Mouse (Mus musculus): ENCODE measurements around the gene Stxbp3. TPM values are rescaled to one million over a fixed set of nuclear protein-coding genes. Genes with fewer than 3 reads are reported as not detected.
A peak's percentile ranks its signal among the peaks of the same experiment; 100 is the strongest.
"Not testable (repeated sequence)": the region's sequence is repeated elsewhere in the genome, so short reads cannot be mapped to it uniquely, and the experiment has no call there.

The Stxbp3 gene
- polyA plus RNA-seq, 1 experiment from 2014 or later: 16.0 TPM

DNA sequence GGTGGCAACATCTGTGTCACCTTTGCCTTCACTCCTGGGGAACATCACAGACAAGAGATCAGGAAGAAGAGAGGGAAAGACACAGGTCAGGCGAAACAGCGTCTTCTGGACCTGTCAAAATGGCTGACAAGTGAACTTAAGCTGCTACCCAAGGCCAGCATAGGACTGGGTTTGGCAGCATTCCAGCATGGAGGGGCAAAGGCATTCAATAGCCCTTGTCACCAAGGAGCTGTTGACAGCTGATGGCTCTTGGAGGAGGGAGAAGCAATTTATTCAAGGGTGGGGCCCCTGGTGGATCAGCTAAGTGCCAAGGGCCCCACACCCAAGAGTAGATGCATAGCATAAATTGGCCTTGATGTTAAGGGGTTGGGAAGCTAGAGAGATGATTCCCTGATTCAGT lies 38.8 kb upstream of the Stxbp3 start:
- Histone ChIP-seq H3K36me3 (no peaks in the 10 kb centered on the region), H3K9me3 (no peaks in the 10 kb centered on the region), H3K27ac (no peak overlapping the region), H3K9ac (replicated peaks) (no peak overlapping the region), H3K4me1 (replicated peaks) (peaks cover 10% of the 10 kb centered on the region), H3K4me2 (replicated peaks) (no peak overlapping the region), H3K4me3 (replicated peaks) (no peak overlapping the region), H3K27me3 (no peaks in the 10 kb centered on the region)
- WGBS: 47% methylated on average over 2 of the region's 2 CpGs
- 0 out of 2 replicates have a peak, but pooled peaks have one; percentile 17 for ATAC-seq

DNA sequence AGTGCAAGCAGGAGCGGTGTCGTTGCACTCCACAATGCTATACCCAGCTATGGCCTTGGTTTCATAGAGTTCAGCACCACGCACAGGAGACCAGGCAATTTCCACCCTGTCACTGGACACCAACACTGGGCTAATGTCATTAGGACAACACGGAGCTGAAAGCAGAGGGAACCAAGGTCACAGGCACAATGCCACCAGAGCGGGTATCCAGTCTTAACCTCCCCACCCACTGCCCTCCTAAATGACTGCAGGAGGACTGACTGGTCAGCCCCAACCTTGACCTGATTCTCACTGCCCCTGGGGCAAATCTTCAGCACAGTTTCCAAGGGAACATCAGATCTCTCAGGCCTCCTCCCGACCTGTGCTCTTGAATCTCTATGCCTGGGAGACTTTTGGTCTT lies 30.3 kb upstream of the Stxbp3 start:
- Histone ChIP-seq H3K9ac (replicated peaks) (no peak overlapping the region), H3K27ac (no peak overlapping the region), H3K9me3 (no peaks in the 10 kb centered on the region), H3K36me3 (no peaks in the 10 kb centered on the region), H3K4me2 (replicated peaks) (no peak overlapping the region), H3K4me1 (replicated peaks) (no peaks in the 10 kb centered on the region), H3K27me3 (no peaks in the 10 kb centered on the region), H3K4me3 (replicated peaks) (no peak overlapping the region)
- WGBS: 91% methylated on average over 6 of the region's 6 CpGs
- no peak for ATAC-seq

DNA sequence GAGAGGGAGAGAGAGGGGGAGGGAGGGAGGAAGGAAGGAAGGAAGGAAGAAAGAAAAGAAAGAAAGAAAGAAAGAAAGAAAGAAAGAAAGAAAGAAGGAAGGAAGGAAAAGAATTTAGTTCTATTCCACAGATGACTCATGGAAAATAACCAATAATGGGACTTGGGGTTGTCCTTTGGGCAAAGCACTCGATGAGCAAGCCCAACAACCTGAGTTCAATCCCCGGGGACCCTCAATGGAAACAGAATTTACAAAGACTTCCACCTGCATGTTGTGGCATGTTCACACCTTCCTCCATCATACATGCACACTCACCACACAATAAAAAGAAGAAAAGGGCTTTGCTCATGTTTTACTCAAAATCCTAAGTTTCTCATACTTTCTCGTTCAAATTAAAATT lies 27.1 kb upstream of the Stxbp3 start:
- H3K4me2 ChIP-seq (replicated peaks): no peak overlapping the region
- no peak overlapping the region for H3K9ac ChIP-seq (replicated peaks)
- H3K9me3 ChIP-seq: no peaks in the 10 kb centered on the region
- no peak for ATAC-seq
- no peaks in the 10 kb centered on the region for H3K27me3 ChIP-seq
- no peaks in the 10 kb centered on the region for H3K36me3 ChIP-seq
- H3K4me3 ChIP-seq (replicated peaks): no peak overlapping the region
- no peak overlapping the region for H3K27ac ChIP-seq
- H3K4me1 ChIP-seq (replicated peaks): no peaks in the 10 kb centered on the region
- 96% methylated on average over 3 of the region's 3 CpGs for WGBS

DNA sequence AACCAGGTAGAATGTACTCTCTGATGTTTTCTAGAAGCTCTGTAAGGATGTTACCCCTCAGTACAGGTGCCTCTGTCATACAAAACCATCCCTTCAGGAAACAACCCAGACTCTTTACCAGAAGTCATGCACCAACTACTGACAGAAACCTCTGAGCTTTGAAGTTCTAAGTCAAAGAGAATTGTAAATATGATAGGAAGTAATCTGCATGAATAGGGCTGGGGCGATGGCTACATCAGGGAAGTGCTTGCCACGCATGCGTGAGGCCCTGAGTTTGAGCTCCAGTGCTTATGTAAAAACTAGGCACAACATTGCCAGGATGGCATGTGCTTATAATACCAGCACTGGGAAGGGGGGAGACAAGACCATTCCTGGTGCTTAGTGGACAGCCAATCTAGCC lies 25.4 kb upstream of the Stxbp3 start:
- no peaks in the 10 kb centered on the region for H3K9me3 ChIP-seq
- ATAC-seq: no peak
- no peak overlapping the region for H3K4me2 ChIP-seq (replicated peaks)
- H3K27ac ChIP-seq: no peak overlapping the region
- no peaks in the 10 kb centered on the region for H3K36me3 ChIP-seq
- H3K4me1 ChIP-seq (replicated peaks): no peaks in the 10 kb centered on the region
- no peaks in the 10 kb centered on the region for H3K27me3 ChIP-seq
- no peak overlapping the region for H3K4me3 ChIP-seq (replicated peaks)
- H3K9ac ChIP-seq (replicated peaks): no peak overlapping the region
- WGBS: 93% methylated on average over 3 of the region's 3 CpGs

DNA sequence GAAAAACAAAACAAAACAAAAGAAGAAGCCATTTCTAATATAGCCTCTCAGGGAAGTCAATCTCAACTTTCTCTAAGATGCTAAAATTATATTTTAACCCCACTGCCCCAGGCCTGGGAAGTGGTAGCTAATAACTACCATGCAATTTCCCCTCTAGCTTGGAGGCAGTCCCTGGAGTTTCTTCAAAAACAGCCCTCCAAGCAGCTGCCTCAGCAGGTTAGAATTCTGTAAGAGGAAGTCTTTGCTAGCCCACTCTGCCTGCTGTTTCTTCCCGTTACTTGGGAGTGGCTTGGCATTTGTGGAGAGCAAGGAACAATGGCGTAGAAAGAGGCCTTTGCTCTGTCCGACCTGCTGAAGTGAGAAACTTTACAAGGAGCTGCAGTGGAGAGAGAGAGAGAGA lies 24.8 kb upstream of the Stxbp3 start:
- Histone ChIP-seq H3K27ac (no peak overlapping the region), H3K36me3 (no peaks in the 10 kb centered on the region), H3K9me3 (no peaks in the 10 kb centered on the region), H3K27me3 (no peaks in the 10 kb centered on the region), H3K4me3 (replicated peaks) (no peak overlapping the region), H3K9ac (replicated peaks) (no peak overlapping the region), H3K4me1 (replicated peaks) (no peaks in the 10 kb centered on the region), H3K4me2 (replicated peaks) (no peak overlapping the region)
- ATAC-seq: no peak
- 29% methylated on average over 3 of the region's 3 CpGs for WGBS

DNA sequence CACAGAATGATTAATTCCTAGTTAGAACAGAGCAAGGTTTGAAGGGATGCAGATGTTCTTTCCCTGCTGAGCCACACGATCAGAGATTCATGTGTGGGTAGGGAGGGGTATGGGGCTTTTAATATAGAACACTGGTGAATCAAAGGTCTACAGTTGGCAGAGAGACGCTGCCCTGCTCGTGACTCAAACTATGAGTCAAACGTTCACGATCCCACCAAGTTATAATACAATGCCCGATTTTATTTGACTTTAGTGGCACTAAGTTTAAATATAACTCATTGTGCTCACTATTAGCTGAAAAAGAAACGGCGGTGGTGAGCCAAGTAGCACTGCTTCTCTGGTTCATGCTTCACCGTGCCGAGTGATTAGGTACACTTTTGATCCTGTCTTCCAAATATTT lies 22.8 kb upstream of the Stxbp3 start:
- Histone ChIP-seq H3K36me3 (no peaks in the 10 kb centered on the region), H3K4me2 (replicated peaks) (no peak overlapping the region), H3K9me3 (no peaks in the 10 kb centered on the region), H3K27me3 (no peaks in the 10 kb centered on the region), H3K27ac (no peak overlapping the region), H3K9ac (replicated peaks) (no peak overlapping the region), H3K4me1 (replicated peaks) (peaks cover 11% of the 10 kb centered on the region), H3K4me3 (replicated peaks) (no peak overlapping the region)
- 89% methylated on average over 10 of the region's 10 CpGs for WGBS
- ATAC-seq: no peak

DNA sequence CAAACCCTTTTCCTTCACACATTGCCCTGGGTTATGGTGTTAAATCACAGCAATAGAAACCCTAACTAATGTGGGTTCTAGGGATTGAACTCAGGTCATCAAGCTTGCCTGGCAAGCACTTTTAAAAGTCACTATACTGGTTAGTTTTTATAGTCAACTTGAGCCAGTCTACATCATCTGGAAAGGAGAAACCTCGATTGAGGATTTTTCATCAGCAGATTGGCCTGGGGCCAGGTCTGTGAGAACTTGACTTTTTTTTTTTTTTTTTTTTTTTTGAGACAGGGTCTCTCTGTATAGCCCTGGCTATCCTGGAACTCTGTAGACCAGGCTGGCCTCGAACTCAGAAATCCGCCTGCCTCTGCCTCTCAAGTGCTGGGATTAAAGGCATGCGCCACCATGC lies 22.0 kb upstream of the Stxbp3 start:
- H3K27ac ChIP-seq; H3K4me2 ChIP-seq (replicated peaks); H3K27me3 ChIP-seq; H3K4me3 ChIP-seq (replicated peaks); ATAC-seq; H3K9me3 ChIP-seq; H3K36me3 ChIP-seq; H3K9ac ChIP-seq (replicated peaks): not testable (repeated sequence)
- peaks cover 15% of the 10 kb centered on the region for H3K4me1 ChIP-seq (replicated peaks)
- 92% methylated on average over 4 of the region's 4 CpGs for WGBS

DNA sequence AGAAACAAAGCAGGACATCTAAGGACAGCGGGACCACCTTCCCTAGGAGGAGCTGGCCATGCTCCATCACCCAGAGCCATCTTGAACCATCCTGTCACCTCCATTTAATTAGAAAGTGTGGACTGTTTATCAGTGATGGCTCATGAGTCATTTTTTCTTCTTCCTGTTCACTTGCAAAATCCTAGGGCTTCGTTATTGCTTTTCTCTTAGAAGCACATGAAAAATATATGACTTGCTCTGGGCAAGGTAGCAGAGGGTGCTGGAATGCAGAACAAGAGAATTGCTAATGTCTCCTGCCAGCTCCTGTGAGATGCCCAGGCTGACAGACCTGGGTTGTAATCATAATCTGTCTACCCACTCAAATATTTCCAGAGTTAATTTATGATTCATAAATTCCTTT lies 20.5 kb upstream of the Stxbp3 start:
- Histone ChIP-seq H3K27ac (no peak overlapping the region), H3K9me3 (no peaks in the 10 kb centered on the region), H3K9ac (replicated peaks) (no peak overlapping the region), H3K4me3 (replicated peaks) (no peak overlapping the region), H3K27me3 (no peaks in the 10 kb centered on the region), H3K4me1 (replicated peaks) (peaks cover 28% of the 10 kb centered on the region), H3K4me2 (replicated peaks) (no peak overlapping the region), H3K36me3 (no peaks in the 10 kb centered on the region)
- 78% methylated on average over 2 of the region's 2 CpGs for WGBS
- ATAC-seq: no peak

DNA sequence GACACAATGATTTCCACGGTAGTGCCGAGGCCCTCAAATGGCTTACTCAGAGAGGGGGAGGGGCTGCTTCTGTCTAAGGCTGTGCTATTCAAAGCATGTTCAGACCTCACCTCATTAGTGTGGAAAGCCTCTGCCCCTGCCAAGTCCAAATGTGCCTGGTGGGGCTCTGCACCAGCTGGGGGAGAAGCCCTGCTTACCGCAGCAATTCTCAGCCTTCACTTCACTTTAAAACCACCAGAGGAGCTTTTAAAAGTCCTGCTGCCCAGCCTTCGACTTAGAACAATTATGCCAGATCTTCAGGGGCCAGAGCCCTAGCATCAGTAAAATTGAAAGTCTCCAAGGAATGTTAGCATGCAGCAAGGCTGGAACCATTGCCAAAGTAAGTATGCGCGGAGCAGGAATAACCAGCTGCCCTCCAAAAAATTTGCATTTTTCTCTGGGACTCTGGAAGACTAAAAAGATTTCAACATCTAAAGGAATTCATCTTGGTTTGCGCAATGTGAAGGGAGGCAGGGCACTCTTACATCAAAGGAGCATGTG lies 18.0 kb upstream of the Stxbp3 start:
- peak; percentile 94 for ATAC-seq
- Histone ChIP-seq H3K9me3 (no peaks in the 10 kb centered on the region), H3K4me2 (replicated peaks) (peak overlapping the region; percentile 5; the same call in 1 of the 2 replicates), H3K27ac (peak overlapping the region; percentile 54), H3K4me1 (replicated peaks) (peaks cover 34% of the 10 kb centered on the region), H3K9ac (replicated peaks) (no peak overlapping the region), H3K4me3 (replicated peaks) (no peak overlapping the region), H3K27me3 (no peaks in the 10 kb centered on the region), H3K36me3 (no peaks in the 10 kb centered on the region)
- WGBS: 15% methylated on average over 7 of the region's 7 CpGs

DNA sequence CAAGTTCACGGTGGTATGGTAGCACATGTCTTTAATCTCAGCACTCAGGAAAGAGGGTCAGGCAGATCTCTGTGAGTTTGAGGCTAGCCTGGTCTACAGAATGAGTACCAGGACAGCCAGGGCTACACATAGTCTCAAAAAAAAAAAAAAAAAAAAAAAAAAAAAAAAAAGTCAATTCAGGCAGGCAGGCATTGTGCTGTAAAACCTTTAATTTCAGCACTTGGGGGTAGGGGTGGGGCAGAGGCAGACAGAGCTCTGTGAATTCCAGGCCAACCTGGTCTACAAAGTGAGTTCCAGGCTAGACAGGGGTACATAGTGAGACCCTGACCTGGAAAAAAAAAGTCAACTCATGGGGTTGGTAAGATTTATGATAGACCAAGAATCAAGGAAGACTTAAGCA lies 17.4 kb upstream of the Stxbp3 start:
- Histone ChIP-seq H3K27me3 (no peaks in the 10 kb centered on the region), H3K9me3 (no peaks in the 10 kb centered on the region), H3K9ac (replicated peaks) (no peak overlapping the region), H3K27ac (peak overlapping the region; percentile 54), H3K36me3 (no peaks in the 10 kb centered on the region), H3K4me1 (replicated peaks) (peaks cover 34% of the 10 kb centered on the region), H3K4me2 (replicated peaks) (no peak overlapping the region), H3K4me3 (replicated peaks) (no peak overlapping the region)
- WGBS: 79% methylated on average over 1 of the region's 1 CpGs
- ATAC-seq: no peak

DNA sequence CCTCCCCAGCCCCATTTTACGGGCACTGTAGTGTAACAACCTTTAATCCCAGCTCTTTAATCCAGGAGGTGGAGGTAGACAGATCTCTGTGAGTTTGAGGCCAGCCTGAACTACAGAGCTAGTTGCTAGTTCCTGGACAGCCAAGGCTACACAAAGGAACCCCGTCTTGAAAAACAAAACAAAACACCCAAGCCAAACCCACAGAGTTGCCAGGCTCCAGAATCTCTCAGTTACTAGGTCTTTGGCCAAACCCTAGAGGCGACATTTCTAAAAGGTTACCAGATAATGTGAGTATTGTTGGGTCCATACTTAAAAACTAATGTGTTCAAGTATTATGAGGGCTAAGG lies 16.8 kb upstream of the Stxbp3 start:
- no peak for ATAC-seq
- WGBS: 27% methylated on average over 3 of the region's 3 CpGs
- H3K27ac ChIP-seq: no peak overlapping the region
- H3K27me3 ChIP-seq: no peaks in the 10 kb centered on the region
- peaks cover 34% of the 10 kb centered on the region for H3K4me1 ChIP-seq (replicated peaks)
- H3K9ac ChIP-seq (replicated peaks): no peak overlapping the region
- H3K36me3 ChIP-seq: no peaks in the 10 kb centered on the region
- no peak overlapping the region for H3K4me3 ChIP-seq (replicated peaks)
- H3K9me3 ChIP-seq: no peaks in the 10 kb centered on the region
- H3K4me2 ChIP-seq (replicated peaks): no peak overlapping the region

DNA sequence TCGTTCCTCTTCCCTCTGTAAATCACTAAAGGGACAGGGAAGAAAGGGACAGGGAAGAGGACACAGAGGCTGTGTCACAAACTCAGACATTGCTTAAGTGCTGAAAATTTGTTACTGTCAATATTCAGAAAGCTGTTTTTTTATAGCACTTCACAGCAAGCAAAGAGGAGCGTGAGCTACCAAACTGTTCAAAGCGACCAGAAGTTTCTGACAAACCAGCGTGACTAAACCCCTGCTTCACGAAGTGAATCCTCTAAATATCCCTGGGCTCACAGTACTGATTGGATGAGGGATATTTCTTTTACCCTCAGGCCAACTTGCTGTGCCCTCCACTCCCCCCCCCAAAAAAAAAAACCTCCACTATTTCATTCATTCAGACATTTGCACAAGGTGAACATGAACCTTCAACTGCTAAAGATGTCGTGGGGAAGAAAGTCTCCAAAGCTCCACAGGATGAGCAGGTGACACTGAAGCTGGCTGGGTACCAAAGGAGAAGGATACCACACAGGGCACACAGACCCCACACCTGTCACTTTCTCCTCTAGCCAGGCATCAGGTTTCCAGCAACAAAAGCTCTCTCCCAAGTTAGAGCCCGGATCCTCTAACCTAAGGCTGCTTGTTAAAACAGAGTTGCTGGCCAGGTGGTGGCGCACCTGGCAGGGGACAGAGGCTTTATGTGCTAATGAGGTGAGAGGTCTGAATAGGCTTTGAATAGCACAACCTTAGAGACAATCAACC lies 16.2 kb upstream of the Stxbp3 start:
- Histone ChIP-seq H3K9ac (replicated peaks) (no peak overlapping the region), H3K36me3 (no peaks in the 10 kb centered on the region), H3K4me3 (replicated peaks) (no peak overlapping the region), H3K4me2 (replicated peaks) (no peak overlapping the region), H3K27me3 (no peaks in the 10 kb centered on the region), H3K9me3 (no peaks in the 10 kb centered on the region), H3K27ac (no peak overlapping the region), H3K4me1 (replicated peaks) (peaks cover 34% of the 10 kb centered on the region)
- ATAC-seq: no peak
- 36% methylated on average over 8 of the region's 8 CpGs for WGBS

DNA sequence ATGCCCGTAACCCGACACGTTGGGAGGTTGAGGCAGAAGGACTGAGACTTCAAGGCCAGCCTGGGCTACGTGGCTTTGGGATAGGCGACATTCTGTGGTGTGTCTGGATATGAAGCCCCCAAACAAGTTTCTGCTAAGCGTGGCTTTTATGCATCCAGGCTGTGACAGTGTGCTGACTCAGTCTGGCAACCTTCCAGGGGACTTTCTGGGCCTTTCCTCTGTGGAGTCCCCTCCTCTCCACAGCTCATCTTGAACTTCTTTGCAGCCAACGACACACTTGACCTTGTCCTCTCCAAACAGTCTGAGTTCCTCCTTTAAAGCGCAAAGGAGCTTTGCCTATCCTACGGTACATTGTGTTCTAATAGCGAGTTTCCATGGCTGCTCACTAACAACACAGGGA lies 15.5 kb upstream of the Stxbp3 start:
- H3K9ac ChIP-seq (replicated peaks): no peak overlapping the region
- H3K4me1 ChIP-seq (replicated peaks): peaks cover 34% of the 10 kb centered on the region
- ATAC-seq: no peak
- no peaks in the 10 kb centered on the region for H3K36me3 ChIP-seq
- H3K27ac ChIP-seq: no peak overlapping the region
- no peaks in the 10 kb centered on the region for H3K27me3 ChIP-seq
- WGBS: 70% methylated on average over 10 of the region's 10 CpGs
- no peak overlapping the region for H3K4me3 ChIP-seq (replicated peaks)
- no peak overlapping the region for H3K4me2 ChIP-seq (replicated peaks)
- H3K9me3 ChIP-seq: no peaks in the 10 kb centered on the region
